Mouse (Mus musculus) brain, embryonic 14.5 days (tissue): Measurements from ENCODE around the gene Krt28.

Source experiments
- CTCF ChIP-seq: fragments of 200-500 bp; IDR thresholded peaks from 2 replicates; pipeline ENCODE4 v1.5.1; 2012; ENCODE audit warnings: inconsistent platforms, mild to moderate bottlenecking, moderate library complexity, borderline replicate concordance; ENCODE audit not compliant: insufficient read depth, insufficient read length; ENCODE audit errors: extremely low read depth
- POLR2A ChIP-seq: fragments of 200-500 bp; IDR thresholded peaks from 2 replicates; pipeline ENCODE4 v1.6.1; 2012; ENCODE audit warnings: mild to moderate bottlenecking, inconsistent platforms, borderline replicate concordance; ENCODE audit not compliant: poor library complexity, insufficient read depth, insufficient read length, severe bottlenecking; ENCODE audit errors: extremely low read depth

DNA sequence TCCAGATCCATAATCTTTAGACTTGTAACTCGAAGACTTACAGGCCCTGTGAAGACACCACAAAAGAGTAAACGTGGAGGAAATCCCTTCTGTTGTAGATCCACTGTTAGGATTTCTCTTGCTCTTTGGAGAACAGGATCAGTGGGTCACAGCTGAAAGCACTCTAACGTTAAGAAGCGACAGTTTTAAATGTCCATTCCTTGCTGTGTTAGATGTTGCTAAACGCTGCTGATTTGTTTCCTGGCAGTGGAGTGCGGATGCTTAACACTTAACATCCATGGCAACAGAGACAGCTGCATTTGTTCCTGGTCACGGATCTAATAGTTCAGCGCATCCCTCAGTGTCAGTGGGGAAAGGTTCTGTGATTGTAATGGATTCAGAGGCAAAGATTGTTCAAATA is 58.2 kb downstream of the Krt28 start:
- no peak for TF ChIP-seq POLR2A
- TF ChIP-seq CTCF: no peak
